Mouse (Mus musculus) thymus, adult 2 months (tissue): Measurements from ENCODE around the gene Sdhaf1. TPM values are rescaled to one million over a fixed set of nuclear protein-coding genes. Genes with fewer than 3 reads are reported as not detected.

ENCODE experiments used
- DNase-seq: peaks from one replicate; pipeline ENCODE4 v3.0.0; 2021
- H3K27ac ChIP-seq: fragments of 200-500 bp; 2 replicates; pipeline ENCODE4 v1.5.1; 2012; ENCODE audit warnings: low read length, control low read depth; ENCODE audit not compliant: control insufficient read depth, insufficient read depth
- H3K27me3 ChIP-seq: fragments of 200-500 bp; 2 replicates; pipeline ENCODE4 v1.6.1; 2012; ENCODE audit warnings: mild to moderate bottlenecking, low read length, moderate library complexity, mixed read lengths; ENCODE audit not compliant: control insufficient read depth, insufficient read depth
- H3K36me3 ChIP-seq: fragments of 200-500 bp; 2 replicates; pipeline ENCODE4 v1.6.1; 2012; ENCODE audit warnings: mild to moderate bottlenecking, low read length, moderate library complexity; ENCODE audit not compliant: control insufficient read depth, insufficient read depth
- H3K4me1 ChIP-seq: fragments of 200-500 bp; replicated peaks from 2 replicates; pipeline ENCODE4 v1.6.1; 2012; ENCODE audit warnings: low read length; ENCODE audit not compliant: control insufficient read depth, insufficient read depth
- H3K4me3 ChIP-seq: fragments of 200-500 bp; 2 replicates; pipeline ENCODE4 v1.5.1; 2012; ENCODE audit warnings: mild to moderate bottlenecking, low read length, control low read depth, moderate library complexity; ENCODE audit not compliant: control insufficient read depth, insufficient read depth
- CTCF ChIP-seq: fragments of 200-500 bp; IDR thresholded peaks from 2 replicates; pipeline ENCODE4 v1.5.1; 2012; ENCODE audit warnings: mild to moderate bottlenecking, control low read depth, low read length, moderate library complexity, borderline replicate concordance; ENCODE audit not compliant: control insufficient read depth, poor library complexity, insufficient read depth; ENCODE audit errors: extremely low read depth
- POLR2A ChIP-seq: fragments of 200-500 bp; IDR thresholded peaks from 2 replicates; pipeline ENCODE4 v1.6.1; 2012; ENCODE audit warnings: mild to moderate bottlenecking, low read length, control low read depth, moderate library complexity; ENCODE audit not compliant: control insufficient read depth, poor library complexity, insufficient read depth; ENCODE audit errors: extremely low read depth
- WGBS: fragments of 180-500 bp; shearing (Covaris S2); methylation state at CpG from one replicate; pipeline ENCODE4 v1.1.7; 2018; 5-methylcytosine and 5-hydroxymethylcytosine counted together
- polyA plus RNA-seq: library from polyadenylated mRNA; depleted of rRNA; stranded (reverse); fragments of >200 nt; gene quantifications from 2 replicates; pipeline ENCODE4 v1.2.3, GENCODE M21; 2012

Sdhaf1 gene
- polyA plus RNA-seq, 1 experiment, result 26.9 TPM

GRCm38 (mm10) chr7:30309395-30310129, 14.1 kb downstream of the Sdhaf1 start:
- DNase-seq, result no peak
- Histone ChIP-seq H3K4me1 (peaks cover 12% of the 10 kb centered on the region), H3K27ac (no peak overlapping the region), H3K27me3 (no peaks in the 10 kb centered on the region), H3K36me3 (no peaks in the 10 kb centered on the region), H3K4me3 (peak overlapping the region; percentile 72)
- WGBS, result 70% methylated on average over 15 of the region's 15 CpGs
- TF ChIP-seq POLR2A (no peak), CTCF (no peak)

DNA sequence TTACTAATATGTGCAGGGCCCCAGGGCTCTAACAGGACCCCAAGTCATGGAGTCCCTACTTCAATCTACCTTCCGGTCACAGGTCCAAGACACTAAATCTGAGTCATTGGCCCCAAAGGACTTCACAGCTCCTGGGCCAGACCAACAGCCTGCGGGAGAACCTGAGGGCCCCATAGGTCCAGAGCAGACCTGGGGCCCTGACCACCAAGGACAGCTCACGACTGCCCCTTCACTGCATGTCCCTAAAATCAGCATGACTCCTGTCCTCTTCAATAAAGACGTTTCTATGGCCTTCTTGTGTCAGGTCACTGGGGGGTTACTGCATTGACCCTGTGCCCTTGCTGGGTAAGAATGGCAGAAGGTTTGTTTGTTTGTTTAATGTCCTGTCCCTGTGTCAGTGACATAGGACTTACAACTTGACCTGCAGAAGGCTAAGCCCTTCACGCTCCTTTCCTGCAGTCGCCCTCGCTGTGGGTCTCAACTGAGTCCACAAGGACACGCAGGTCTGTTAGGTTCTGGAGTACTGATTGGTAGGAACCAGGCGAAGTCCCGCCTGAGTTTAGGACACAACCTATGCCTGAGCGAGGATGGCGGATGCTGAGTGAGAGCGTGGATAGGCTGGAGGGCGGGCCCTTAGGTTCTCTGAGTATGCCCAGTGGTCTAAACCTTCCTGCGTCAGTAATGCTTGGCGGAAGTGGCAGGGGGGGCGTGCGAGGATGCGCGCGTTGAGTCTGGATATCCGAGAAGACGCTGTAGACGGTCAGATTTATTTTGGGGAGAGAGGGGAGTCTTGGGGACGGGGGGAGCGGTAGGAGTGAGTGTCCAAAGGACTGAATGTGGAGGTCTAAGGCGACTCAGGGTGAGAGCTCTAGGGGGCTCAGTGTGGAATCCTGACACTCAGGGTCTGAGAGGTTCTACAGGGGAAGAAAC, 15.4 kb downstream of the Sdhaf1 start, which contains the start of gene Alkbh6:
Gene Alkbh6 (plus strand): TSS at position 642 of the 930 bp plus-strand sequence.
- no peak within 1 kb of the TSS; the same call in 1 of the 2 replicates for H3K27ac ChIP-seq
- H3K36me3 ChIP-seq, result no peaks in the 10 kb centered on the region
- no peaks in the 10 kb centered on the region for H3K27me3 ChIP-seq
- peak; percentile 93 for DNase-seq
- TF ChIP-seq CTCF, result 0 out of 2 replicates have a peak, but pooled peaks have one; percentile 33
- peak; percentile 66 for TF ChIP-seq POLR2A
- H3K4me1 ChIP-seq, result peaks cover 12% of the 10 kb centered on the region
- WGBS, result 7% methylated on average over 27 of the region's 27 CpGs
- H3K4me3 ChIP-seq, result peak within 1 kb of the TSS; percentile 72

- no peaks in the 10 kb centered on the region for H3K27me3 ChIP-seq
- H3K4me1 ChIP-seq, result peaks cover 12% of the 10 kb centered on the region
- H3K36me3 ChIP-seq, result no peaks in the 10 kb centered on the region
- TF ChIP-seq POLR2A (no peak), CTCF (no peak)
- H3K4me3 ChIP-seq, result no peak overlapping the region
- DNase-seq, result no peak
- 89% methylated on average over 16 of the region's 16 CpGs for WGBS
- no peak overlapping the region for H3K27ac ChIP-seq
These were observed 17.5 kb downstream of the Sdhaf1 start for GRCm38 (mm10) chr7:30306083-30306779.

DNA sequence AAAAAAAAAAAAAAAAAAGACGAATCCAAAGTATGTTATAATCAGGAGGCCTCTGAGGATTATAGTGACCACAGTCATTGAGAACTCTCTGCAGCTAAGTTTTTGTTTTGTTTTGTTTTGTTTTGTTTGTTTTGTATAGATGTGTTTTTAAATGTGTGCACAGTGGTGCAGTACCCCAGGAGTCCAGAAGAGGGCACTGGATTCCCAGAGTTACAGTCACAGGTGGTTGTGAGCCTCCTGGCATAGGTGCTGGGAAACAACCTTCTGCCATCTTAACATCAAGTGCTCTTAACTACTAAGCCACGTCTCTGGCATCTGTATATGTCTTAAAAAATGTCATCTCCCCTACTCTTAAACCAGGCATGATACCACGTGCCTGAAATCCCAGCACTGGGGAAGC, 22.8 kb downstream of the Sdhaf1 start:
- TF ChIP-seq POLR2A (no peak), CTCF (no peak)
- no peak overlapping the region for H3K4me3 ChIP-seq
- WGBS, result 74% methylated on average over 3 of the region's 3 CpGs
- no peaks in the 10 kb centered on the region for H3K27me3 ChIP-seq
- peak; percentile 33 for DNase-seq
- no peaks in the 10 kb centered on the region for H3K4me1 ChIP-seq
- no peak overlapping the region for H3K27ac ChIP-seq
- no peaks in the 10 kb centered on the region for H3K36me3 ChIP-seq

DNA sequence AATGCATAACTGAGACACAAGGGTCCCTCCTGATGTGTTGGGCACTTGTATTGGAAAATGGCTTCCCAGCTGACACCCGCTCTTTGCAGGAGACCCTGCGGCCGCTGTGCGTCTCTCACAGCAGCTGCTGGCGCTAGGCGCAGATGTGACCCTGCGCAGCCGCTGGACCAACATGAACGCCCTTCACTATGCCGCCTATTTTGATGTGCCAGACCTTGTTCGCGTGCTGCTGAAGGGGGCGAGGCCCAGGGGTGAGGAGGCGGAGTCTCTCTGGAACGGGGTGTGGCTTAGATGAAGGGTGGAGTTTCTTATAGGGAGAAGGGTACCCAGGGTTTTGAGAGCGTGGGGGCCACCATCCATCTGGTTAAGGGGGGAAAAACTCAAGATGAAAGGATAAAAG, 26.4 kb downstream of the Sdhaf1 start:
- no peak overlapping the region for H3K27ac ChIP-seq
- no peaks in the 10 kb centered on the region for H3K36me3 ChIP-seq
- H3K4me3 ChIP-seq, result no peak overlapping the region
- no peak for TF ChIP-seq CTCF
- no peak for TF ChIP-seq POLR2A
- no peaks in the 10 kb centered on the region for H3K27me3 ChIP-seq
- no peaks in the 10 kb centered on the region for H3K4me1 ChIP-seq
- WGBS, result 95% methylated on average over 16 of the region's 16 CpGs
- no peak for DNase-seq

DNA sequence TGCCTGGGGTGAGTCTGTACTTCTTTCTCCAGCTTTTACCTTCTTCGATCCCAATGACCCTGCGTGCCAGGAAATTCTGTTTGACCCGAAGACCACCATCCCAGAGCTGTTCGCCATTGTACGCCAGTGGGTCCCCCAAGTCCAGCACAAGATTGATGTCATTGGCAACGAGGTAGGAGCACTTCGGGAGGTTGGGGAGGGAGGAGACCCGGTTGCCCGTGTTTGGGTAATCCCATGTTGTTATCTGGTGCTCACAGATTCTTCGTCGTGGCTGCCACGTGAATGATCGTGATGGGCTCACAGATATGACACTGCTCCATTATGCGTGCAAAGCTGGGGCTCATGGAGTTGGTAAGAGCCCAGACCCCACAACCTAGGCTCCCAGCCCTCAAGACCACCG, 26.9 kb downstream of the Sdhaf1 start:
- no peaks in the 10 kb centered on the region for H3K36me3 ChIP-seq
- H3K4me1 ChIP-seq, result peaks cover 2% of the 10 kb centered on the region; the same call in 1 of the 2 replicates
- TF ChIP-seq CTCF (no peak), POLR2A (no peak)
- no peak for DNase-seq
- no peaks in the 10 kb centered on the region for H3K27me3 ChIP-seq
- WGBS, result 96% methylated on average over 15 of the region's 15 CpGs
- H3K4me3 ChIP-seq, result no peak overlapping the region
- H3K27ac ChIP-seq, result no peak overlapping the region
